Mouse (Mus musculus): ENCODE data around the gene Olfr324. TPM values are rescaled to one million over a fixed set of nuclear protein-coding genes. Genes with fewer than 3 reads are reported as not detected.
A peak's percentile ranks its signal among the peaks of the same experiment; 100 is the strongest.

Gene Olfr324
- polyA plus RNA-seq, 1 experiment from 2014 or later, result not detected

- WGBS, result 90% methylated on average over 12 of the region's 12 CpGs
- no peak for DNase-seq (ENCODE audit: low spot score)
- Histone ChIP-seq H3K9me3 (replicated peaks) (no peaks in the 10 kb centered on the region), H3K27ac (replicated peaks) (no peak overlapping the region), H3K4me3 (no peak overlapping the region), H3K27me3 (ENCODE audit: low read depth, poor library complexity, severe bottlenecking) (no peaks in the 10 kb centered on the region), H3K36me3 (no peaks in the 10 kb centered on the region), H3K4me1 (no peaks in the 10 kb centered on the region)
These were observed 11.4 kb downstream of the Olfr324 start for GRCm38 (mm10) chr11:58606177-58606919.

- no peak overlapping the region for H3K4me3 ChIP-seq
- H3K27me3 ChIP-seq (ENCODE audit: low read depth, poor library complexity, severe bottlenecking), result no peaks in the 10 kb centered on the region
- WGBS, result 91% methylated on average over 6 of the region's 6 CpGs
- no peak overlapping the region for H3K27ac ChIP-seq (replicated peaks)
- no peaks in the 10 kb centered on the region for H3K36me3 ChIP-seq
- H3K4me1 ChIP-seq, result no peaks in the 10 kb centered on the region
- H3K9me3 ChIP-seq (replicated peaks), result no peaks in the 10 kb centered on the region
- DNase-seq (ENCODE audit: low spot score), result no peak
These were observed 12.1 kb downstream of the Olfr324 start for GRCm38 (mm10) chr11:58607030-58607429.

GRCm38 (mm10) chr11:58613359-58613758 lies 18.4 kb downstream of the Olfr324 start:
- WGBS, result 83% methylated on average over 3 of the region's 3 CpGs
- no peaks in the 10 kb centered on the region for H3K9me3 ChIP-seq (replicated peaks)
- no peak for DNase-seq (ENCODE audit: low spot score)
- H3K4me1 ChIP-seq, result 0 out of 2 replicates have a peak, but pooled peaks cover 5% of the 10 kb centered on the region
- no peak overlapping the region for H3K27ac ChIP-seq (replicated peaks)
- H3K4me3 ChIP-seq, result no peak overlapping the region
- no peaks in the 10 kb centered on the region for H3K36me3 ChIP-seq
- no peaks in the 10 kb centered on the region for H3K27me3 ChIP-seq (ENCODE audit: low read depth, poor library complexity, severe bottlenecking)

GRCm38 (mm10) chr11:58614526-58614925 lies 19.6 kb downstream of the Olfr324 start:
- Histone ChIP-seq H3K4me3 (no peak overlapping the region), H3K9me3 (replicated peaks) (no peaks in the 10 kb centered on the region), H3K27ac (replicated peaks) (no peak overlapping the region), H3K4me1 (peaks cover 10% of the 10 kb centered on the region; the same call in 1 of the 2 replicates), H3K36me3 (no peaks in the 10 kb centered on the region), H3K27me3 (ENCODE audit: low read depth, poor library complexity, severe bottlenecking) (no peaks in the 10 kb centered on the region)
- no peak for DNase-seq (ENCODE audit: low spot score)

GRCm38 (mm10) chr11:58615975-58616374 lies 21.1 kb downstream of the Olfr324 start, which contains the start of gene 2210407C18Rik:
2210407C18Rik (minus strand) TSS chr11:58616075.
- 92% methylated on average over 4 of the region's 4 CpGs for WGBS
- Histone ChIP-seq H3K36me3 (no peaks in the 10 kb centered on the region), H3K4me3 (no peak within 1 kb of the TSS), H3K27ac (replicated peaks) (no peak within 1 kb of the TSS), H3K4me1 (peaks cover 10% of the 10 kb centered on the region; the same call in 1 of the 2 replicates), H3K9me3 (replicated peaks) (no peaks in the 10 kb centered on the region), H3K27me3 (ENCODE audit: low read depth, poor library complexity, severe bottlenecking) (no peaks in the 10 kb centered on the region)
- no peak for DNase-seq (ENCODE audit: low spot score)

- Histone ChIP-seq H3K4me1 (peaks cover 10% of the 10 kb centered on the region; the same call in 1 of the 2 replicates), H3K4me3 (no peak overlapping the region), H3K9me3 (replicated peaks) (no peaks in the 10 kb centered on the region), H3K27ac (replicated peaks) (no peak overlapping the region), H3K27me3 (ENCODE audit: low read depth, poor library complexity, severe bottlenecking) (no peaks in the 10 kb centered on the region), H3K36me3 (no peaks in the 10 kb centered on the region)
- DNase-seq (ENCODE audit: low spot score), result no peak
- WGBS, result 81% methylated on average over 3 of the region's 3 CpGs
These were observed 23.5 kb downstream of the Olfr324 start for GRCm38 (mm10) chr11:58618369-58618768.

- Histone ChIP-seq H3K27me3 (ENCODE audit: low read depth, poor library complexity, severe bottlenecking) (no peaks in the 10 kb centered on the region), H3K4me3 (no peak overlapping the region), H3K4me1 (peaks cover 10% of the 10 kb centered on the region; the same call in 1 of the 2 replicates), H3K27ac (replicated peaks) (no peak overlapping the region), H3K9me3 (replicated peaks) (no peaks in the 10 kb centered on the region), H3K36me3 (no peaks in the 10 kb centered on the region)
- no peak for DNase-seq (ENCODE audit: low spot score)
- WGBS, result 84% methylated on average over 6 of the region's 6 CpGs
These were observed 23.9 kb downstream of the Olfr324 start for GRCm38 (mm10) chr11:58618793-58619192.

- Histone ChIP-seq H3K27me3 (ENCODE audit: low read depth, poor library complexity, severe bottlenecking) (no peaks in the 10 kb centered on the region), H3K4me1 (no peaks in the 10 kb centered on the region), H3K27ac (replicated peaks) (no peak overlapping the region), H3K36me3 (no peaks in the 10 kb centered on the region), H3K4me3 (no peak overlapping the region), H3K9me3 (replicated peaks) (no peaks in the 10 kb centered on the region)
- DNase-seq (ENCODE audit: low spot score), result no peak
- 71% methylated on average over 4 of the region's 4 CpGs for WGBS
These were observed 31.2 kb downstream of the Olfr324 start for GRCm38 (mm10) chr11:58626146-58626545.

- no peaks in the 10 kb centered on the region for H3K27me3 ChIP-seq (ENCODE audit: low read depth, poor library complexity, severe bottlenecking)
- no peak within 1 kb of the TSS for H3K4me3 ChIP-seq
- H3K36me3 ChIP-seq, result no peaks in the 10 kb centered on the region
- H3K9me3 ChIP-seq (replicated peaks), result no peaks in the 10 kb centered on the region
- WGBS, result 81% methylated on average over 5 of the region's 5 CpGs
- H3K27ac ChIP-seq (replicated peaks), result no peak within 1 kb of the TSS
- no peak for DNase-seq (ENCODE audit: low spot score)
- H3K4me1 ChIP-seq, result no peaks in the 10 kb centered on the region
These were observed 35.5 kb downstream of the Olfr324 start, which contains the start of gene Olfr323 for GRCm38 (mm10) chr11:58630401-58630800. Olfr323 (minus strand) TSS chr11:58630501.

- Histone ChIP-seq H3K4me3 (no peak overlapping the region), H3K27me3 (ENCODE audit: low read depth, poor library complexity, severe bottlenecking) (peaks cover 13% of the 10 kb centered on the region), H3K4me1 (no peaks in the 10 kb centered on the region; the same call in 1 of the 2 replicates), H3K27ac (replicated peaks) (no peak overlapping the region), H3K9me3 (replicated peaks) (no peaks in the 10 kb centered on the region), H3K36me3 (no peaks in the 10 kb centered on the region)
- 73% methylated on average over 4 of the region's 4 CpGs for WGBS
- no peak for DNase-seq (ENCODE audit: low spot score)
These were observed 40.0 kb downstream of the Olfr324 start for GRCm38 (mm10) chr11:58634878-58635277.

GRCm38 (mm10) chr11:58636376-58636977 lies 41.6 kb downstream of the Olfr324 start:
- Histone ChIP-seq H3K27ac (replicated peaks) (no peak overlapping the region), H3K36me3 (no peaks in the 10 kb centered on the region), H3K9me3 (replicated peaks) (no peaks in the 10 kb centered on the region), H3K27me3 (ENCODE audit: low read depth, poor library complexity, severe bottlenecking) (peaks cover 29% of the 10 kb centered on the region), H3K4me3 (no peak overlapping the region), H3K4me1 (peaks cover 10% of the 10 kb centered on the region)
- WGBS, result 22% methylated on average over 4 of the region's 4 CpGs
- peak; percentile 57 for DNase-seq (ENCODE audit: low spot score)

GRCm38 (mm10) chr11:58638176-58638701 lies 43.3 kb downstream of the Olfr324 start:
- H3K27me3 ChIP-seq (ENCODE audit: low read depth, poor library complexity, severe bottlenecking), result peaks cover 36% of the 10 kb centered on the region
- no peaks in the 10 kb centered on the region for H3K36me3 ChIP-seq
- WGBS, result 76% methylated on average over 7 of the region's 7 CpGs
- H3K4me1 ChIP-seq, result peaks cover 10% of the 10 kb centered on the region
- H3K4me3 ChIP-seq, result no peak overlapping the region
- H3K9me3 ChIP-seq (replicated peaks), result no peaks in the 10 kb centered on the region
- no peak for DNase-seq (ENCODE audit: low spot score)
- no peak overlapping the region for H3K27ac ChIP-seq (replicated peaks)

All from midbrain, embryonic 10.5 days (tissue).